Mouse (Mus musculus): Measurements from ENCODE around the gene Pf4. TPM values are rescaled to one million over a fixed set of nuclear protein-coding genes. Genes with fewer than 3 reads are reported as not detected.

The Pf4 gene
- polyA plus RNA-seq (2014; fragmentation: Nextera tagmentation; extraction: Ambion mirVana): 33.7 and 35.5 TPM in 2 replicates

GRCm38 (mm10) chr5:90771880-90772653 is at the start of gene Pf4:
Pf4 (plus strand) TSS chr5:90772435.
- Histone ChIP-seq H3K27ac (replicated peaks in 1 of 2; ENCODE audit: control insufficient read depth in 1 of 2, insufficient read depth in 1 of 2, low read depth in 2 of 2, low read length in 2 of 2) (peak within 1 kb of the TSS; percentile 22 to 45; a peak in 1 of 4 replicates), H3K9me3 (ENCODE audit: control insufficient read depth, low read length) (no peaks in the 10 kb centered on the region), H3K4me2 (ENCODE audit: low read length) (peak within 1 kb of the TSS; percentile 38), H3K9ac (ENCODE audit: low read length) (no peak within 1 kb of the TSS), H3K36me3 (ENCODE audit: control insufficient read depth, insufficient read depth, low read length) (no peaks in the 10 kb centered on the region), H3K4me1 (ENCODE audit: control insufficient read depth in 2 of 2, insufficient read depth in 2 of 2, low read length in 2 of 2) (peaks cover 4 to 6% of the 10 kb centered on the region in 2 experiments; a peak in 3 of 4 replicates), H3K27me3 (ENCODE audit: control insufficient read depth, insufficient read depth, low read length) (no peaks in the 10 kb centered on the region), H3K4me3 (ENCODE audit: control insufficient read depth in 1 of 2, insufficient read depth in 1 of 2, low read depth in 1 of 2, low read length in 2 of 2) (no peak within 1 kb of the TSS)
- 54% methylated on average over 16 of the region's 16 CpGs for WGBS
- ATAC-seq (ENCODE audit: insufficient number of reproducible peaks, insufficient read depth, low FRiP score, low read depth): no peak; the same call in 1 of the 2 replicates

GRCm38 (mm10) chr5:90722656-90723055 is 49.6 kb upstream of the Pf4 start:
- H3K9me3 ChIP-seq (ENCODE audit: control insufficient read depth, low read length): no peaks in the 10 kb centered on the region
- no peak overlapping the region for H3K4me3 ChIP-seq (ENCODE audit: control insufficient read depth in 1 of 2, insufficient read depth in 1 of 2, low read depth in 1 of 2, low read length in 2 of 2)
- ATAC-seq (ENCODE audit: insufficient number of reproducible peaks, insufficient read depth, low FRiP score, low read depth): no peak
- no peaks in the 10 kb centered on the region for H3K36me3 ChIP-seq (ENCODE audit: control insufficient read depth, insufficient read depth, low read length)
- WGBS: 71% methylated on average over 3 of the region's 3 CpGs
- no peaks in the 10 kb centered on the region for H3K27me3 ChIP-seq (ENCODE audit: control insufficient read depth, insufficient read depth, low read length)
- no peak overlapping the region for H3K4me2 ChIP-seq (ENCODE audit: low read length)
- H3K4me1 ChIP-seq (ENCODE audit: control insufficient read depth in 2 of 2, insufficient read depth in 2 of 2, low read length in 2 of 2): no peaks in the 10 kb centered on the region
- no peak overlapping the region for H3K27ac ChIP-seq (replicated peaks in 1 of 2; ENCODE audit: control insufficient read depth in 1 of 2, insufficient read depth in 1 of 2, low read depth in 2 of 2, low read length in 2 of 2)
- H3K9ac ChIP-seq (ENCODE audit: low read length): no peak overlapping the region

GRCm38 (mm10) chr5:90728254-90728653 is 44.0 kb upstream of the Pf4 start:
- no peak overlapping the region for H3K9ac ChIP-seq (ENCODE audit: low read length)
- no peaks in the 10 kb centered on the region for H3K9me3 ChIP-seq (ENCODE audit: control insufficient read depth, low read length)
- no peak for ATAC-seq (ENCODE audit: insufficient number of reproducible peaks, insufficient read depth, low FRiP score, low read depth)
- H3K36me3 ChIP-seq (ENCODE audit: control insufficient read depth, insufficient read depth, low read length): no peaks in the 10 kb centered on the region
- H3K27ac ChIP-seq (replicated peaks in 1 of 2; ENCODE audit: control insufficient read depth in 1 of 2, insufficient read depth in 1 of 2, low read depth in 2 of 2, low read length in 2 of 2): no peak overlapping the region
- H3K4me3 ChIP-seq (ENCODE audit: control insufficient read depth in 1 of 2, insufficient read depth in 1 of 2, low read depth in 1 of 2, low read length in 2 of 2): no peak overlapping the region
- H3K4me1 ChIP-seq (ENCODE audit: control insufficient read depth in 2 of 2, insufficient read depth in 2 of 2, low read length in 2 of 2): no peaks in the 10 kb centered on the region
- WGBS: 61% methylated on average over 3 of the region's 3 CpGs
- H3K4me2 ChIP-seq (ENCODE audit: low read length): no peak overlapping the region
- no peaks in the 10 kb centered on the region for H3K27me3 ChIP-seq (ENCODE audit: control insufficient read depth, insufficient read depth, low read length)

- Histone ChIP-seq H3K9ac (ENCODE audit: low read length) (no peak overlapping the region), H3K27ac (replicated peaks in 1 of 2; ENCODE audit: control insufficient read depth in 1 of 2, insufficient read depth in 1 of 2, low read depth in 2 of 2, low read length in 2 of 2) (no peak overlapping the region), H3K9me3 (ENCODE audit: control insufficient read depth, low read length) (no peaks in the 10 kb centered on the region), H3K4me3 (ENCODE audit: control insufficient read depth in 1 of 2, insufficient read depth in 1 of 2, low read depth in 1 of 2, low read length in 2 of 2) (no peak overlapping the region), H3K27me3 (ENCODE audit: control insufficient read depth, insufficient read depth, low read length) (no peaks in the 10 kb centered on the region), H3K4me1 (ENCODE audit: control insufficient read depth in 2 of 2, insufficient read depth in 2 of 2, low read length in 2 of 2) (no peaks in the 10 kb centered on the region), H3K36me3 (ENCODE audit: control insufficient read depth, insufficient read depth, low read length) (no peaks in the 10 kb centered on the region), H3K4me2 (ENCODE audit: low read length) (no peak overlapping the region)
- ATAC-seq (ENCODE audit: insufficient number of reproducible peaks, insufficient read depth, low FRiP score, low read depth): no peak
- WGBS: 63% methylated on average over 4 of the region's 4 CpGs
These were observed 40.8 kb upstream of the Pf4 start for GRCm38 (mm10) chr5:90731480-90731879.

DNA sequence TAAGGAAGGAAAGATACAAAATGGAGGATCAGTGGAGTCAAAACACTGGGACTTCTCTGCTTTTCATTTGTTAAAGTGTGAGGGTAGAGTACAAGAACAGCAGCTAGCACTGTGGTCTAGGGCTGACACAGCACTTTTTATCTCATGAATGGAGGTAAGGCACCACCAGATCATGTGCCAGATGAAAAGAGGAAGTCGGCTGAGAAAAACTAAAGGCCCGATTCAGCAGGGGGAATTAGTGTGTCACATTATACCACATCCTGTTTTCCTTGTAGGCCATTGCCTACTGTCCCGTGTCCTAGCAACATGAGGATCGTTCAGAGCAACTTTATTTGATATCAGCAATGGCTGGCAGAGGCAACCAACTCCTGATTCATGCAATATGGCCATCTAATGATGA is 30.2 kb upstream of the Pf4 start:
- H3K9ac ChIP-seq (ENCODE audit: low read length): no peak overlapping the region
- no peaks in the 10 kb centered on the region for H3K4me1 ChIP-seq (ENCODE audit: control insufficient read depth in 2 of 2, insufficient read depth in 2 of 2, low read length in 2 of 2)
- no peaks in the 10 kb centered on the region for H3K36me3 ChIP-seq (ENCODE audit: control insufficient read depth, insufficient read depth, low read length)
- no peak for ATAC-seq (ENCODE audit: insufficient number of reproducible peaks, insufficient read depth, low FRiP score, low read depth)
- no peak overlapping the region for H3K27ac ChIP-seq (replicated peaks in 1 of 2; ENCODE audit: control insufficient read depth in 1 of 2, insufficient read depth in 1 of 2, low read depth in 2 of 2, low read length in 2 of 2)
- H3K9me3 ChIP-seq (ENCODE audit: control insufficient read depth, low read length): no peaks in the 10 kb centered on the region
- no peaks in the 10 kb centered on the region for H3K27me3 ChIP-seq (ENCODE audit: control insufficient read depth, insufficient read depth, low read length)
- 57% methylated on average over 4 of the region's 4 CpGs for WGBS
- H3K4me2 ChIP-seq (ENCODE audit: low read length): no peak overlapping the region
- no peak overlapping the region for H3K4me3 ChIP-seq (ENCODE audit: control insufficient read depth in 1 of 2, insufficient read depth in 1 of 2, low read depth in 1 of 2, low read length in 2 of 2)

- ATAC-seq (ENCODE audit: insufficient number of reproducible peaks, insufficient read depth, low FRiP score, low read depth): no peak
- Histone ChIP-seq H3K9me3 (ENCODE audit: control insufficient read depth, low read length) (no peaks in the 10 kb centered on the region), H3K36me3 (ENCODE audit: control insufficient read depth, insufficient read depth, low read length) (no peaks in the 10 kb centered on the region), H3K27me3 (ENCODE audit: control insufficient read depth, insufficient read depth, low read length) (peaks cover 7% of the 10 kb centered on the region), H3K4me3 (ENCODE audit: control insufficient read depth in 1 of 2, insufficient read depth in 1 of 2, low read depth in 1 of 2, low read length in 2 of 2) (no peak overlapping the region), H3K4me1 (ENCODE audit: control insufficient read depth in 2 of 2, insufficient read depth in 2 of 2, low read length in 2 of 2) (peaks cover 0 to 8% of the 10 kb centered on the region in 2 experiments; a peak in 1 of 4 replicates), H3K27ac (replicated peaks in 1 of 2; ENCODE audit: control insufficient read depth in 1 of 2, insufficient read depth in 1 of 2, low read depth in 2 of 2, low read length in 2 of 2) (no peak overlapping the region), H3K9ac (ENCODE audit: low read length) (no peak overlapping the region), H3K4me2 (ENCODE audit: low read length) (no peak overlapping the region)
- 95% methylated on average over 1 of the region's 1 CpGs for WGBS
These were observed 18.3 kb upstream of the Pf4 start for GRCm38 (mm10) chr5:90753934-90754333.

DNA sequence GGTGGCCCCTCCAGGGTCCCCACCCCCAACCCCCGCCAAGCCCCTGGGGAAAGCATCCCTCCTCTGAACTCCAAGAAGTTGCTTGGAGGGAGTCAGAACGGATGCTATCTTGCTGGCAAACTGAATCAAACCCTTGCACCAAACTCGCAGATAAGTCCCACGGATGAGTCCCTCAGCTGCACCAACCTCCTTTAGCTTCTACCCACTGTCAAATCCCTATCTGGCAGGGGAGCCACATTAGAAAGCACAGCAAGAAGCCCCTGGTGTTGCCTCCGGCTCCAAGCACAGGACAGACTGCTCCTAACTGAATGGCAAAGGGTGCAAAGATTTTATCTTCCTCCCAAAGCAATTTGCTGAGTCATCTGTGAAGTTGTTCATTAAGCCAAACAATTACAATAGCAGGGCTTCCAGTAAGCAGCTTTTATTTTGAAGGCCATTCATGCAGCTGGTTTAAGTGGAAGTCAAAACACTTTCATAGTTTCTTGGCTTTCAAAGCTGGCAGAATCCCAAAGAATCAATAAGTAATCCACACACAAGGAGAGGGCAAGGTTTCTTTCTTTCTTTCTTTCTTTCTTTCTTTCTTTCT is 14.1 kb upstream of the Pf4 start:
- no peak overlapping the region for H3K27ac ChIP-seq (replicated peaks in 1 of 2; ENCODE audit: control insufficient read depth in 1 of 2, insufficient read depth in 1 of 2, low read depth in 2 of 2, low read length in 2 of 2)
- no peak overlapping the region for H3K4me2 ChIP-seq (ENCODE audit: low read length)
- no peak overlapping the region for H3K4me3 ChIP-seq (ENCODE audit: control insufficient read depth in 1 of 2, insufficient read depth in 1 of 2, low read depth in 1 of 2, low read length in 2 of 2)
- no peak for ATAC-seq (ENCODE audit: insufficient number of reproducible peaks, insufficient read depth, low FRiP score, low read depth)
- no peaks in the 10 kb centered on the region for H3K36me3 ChIP-seq (ENCODE audit: control insufficient read depth, insufficient read depth, low read length)
- H3K4me1 ChIP-seq (ENCODE audit: control insufficient read depth in 2 of 2, insufficient read depth in 2 of 2, low read length in 2 of 2): peaks cover 4 to 13% of the 10 kb centered on the region in 2 experiments; a peak in 2 of 4 replicates
- H3K9me3 ChIP-seq (ENCODE audit: control insufficient read depth, low read length): no peaks in the 10 kb centered on the region
- no peak overlapping the region for H3K9ac ChIP-seq (ENCODE audit: low read length)
- 37% methylated on average over 5 of the region's 5 CpGs for WGBS
- H3K27me3 ChIP-seq (ENCODE audit: control insufficient read depth, insufficient read depth, low read length): peaks cover 20% of the 10 kb centered on the region

All from heart, embryonic 14.5 days (tissue).